Mouse (Mus musculus) stomach, postnatal 0 days (tissue): ENCODE data around the gene Mag.

Experiments
- CTCF ChIP-seq: IDR thresholded peaks from 2 replicates; pipeline ENCODE4 v1.5.1; 2016; ENCODE audit warnings: antibody characterized with exemption, low read depth, mild to moderate bottlenecking, moderate library complexity
- EP300 ChIP-seq: optimal IDR thresholded peaks from 2 replicates; pipeline ENCODE3; 2016; ENCODE audit warnings: antibody characterized with exemption

GRCm38 (mm10) chr7:30959786-30960349, 45.2 kb upstream of the Mag start:
- TF ChIP-seq CTCF (no peak), EP300 (no peak)
